23 mouse cellular contexts compared by ENCODE assay signal in genomic region chr3:61605469-61605868, GRCm38 (mm10).
"Had no signal": no experiment of that assay in that cellular context is flagged by ENCODE, and none has a peak within 500 bp of the region (broad histone marks: within the 10 kb centered on the region; RNA-seq: fewer than 3 reads in every experiment).

No protein-coding gene starts in this region.

- H3K27ac ChIP-seq: kidney, embryonic 15.5 days; liver, embryonic 15.5 days; lung, embryonic 15.5 days; midbrain, embryonic 10.5 days; midbrain, embryonic 13.5 days; neural tube, embryonic 13.5 days; stomach, embryonic 15.5 days had no signal

- H3K4me3 ChIP-seq: kidney, embryonic 15.5 days; liver, embryonic 15.5 days; lung, embryonic 15.5 days; megakaryocyte, embryonic 14.5 days; midbrain, embryonic 10.5 days; midbrain, embryonic 13.5 days; myocyte; neural tube, embryonic 13.5 days; stomach, embryonic 15.5 days had no signal

- H3K36me3 ChIP-seq: kidney, embryonic 15.5 days; liver, embryonic 15.5 days; lung, embryonic 15.5 days; midbrain, embryonic 10.5 days; midbrain, embryonic 13.5 days; neural tube, embryonic 13.5 days; stomach, embryonic 15.5 days had no signal

- ATAC-seq: intestine, embryonic 16.5 days; midbrain, embryonic 13.5 days; midbrain, embryonic 16.5 days had no signal

- H3K4me1 ChIP-seq: kidney, embryonic 15.5 days; liver, embryonic 15.5 days; lung, embryonic 15.5 days; megakaryocyte, embryonic 14.5 days; midbrain, embryonic 10.5 days; midbrain, embryonic 13.5 days; neural tube, embryonic 13.5 days; stomach, embryonic 15.5 days had no signal

- DNase-seq: kidney, adult 8-10 months; kidney, postnatal 10 days; kidney, postnatal 36 days; lung, adult 18-20 months; lung, postnatal 10 days; lung, postnatal 36 days; retina, postnatal 1 day; right cerebral cortex, postnatal 25 days; spleen, adult 18-20 months; thymus, adult 18-20 months; thymus, postnatal 36 days had no signal

- H3K4me2 ChIP-seq: kidney, embryonic 15.5 days; liver, embryonic 11.5 days; liver, embryonic 15.5 days; lung, embryonic 15.5 days; midbrain, embryonic 13.5 days; neural tube, embryonic 13.5 days; stomach, embryonic 15.5 days had no signal

- H3K9me3 ChIP-seq: kidney, embryonic 15.5 days; liver, embryonic 15.5 days; lung, embryonic 15.5 days; megakaryocyte, embryonic 14.5 days; midbrain, embryonic 10.5 days; midbrain, embryonic 13.5 days; neural tube, embryonic 13.5 days; stomach, embryonic 15.5 days had no signal

- H3K9ac ChIP-seq: kidney, embryonic 15.5 days; liver, embryonic 15.5 days; lung, embryonic 15.5 days; midbrain, embryonic 13.5 days; neural tube, embryonic 13.5 days; stomach, embryonic 15.5 days had no signal

- H3K27me3 ChIP-seq: kidney, embryonic 15.5 days; liver, embryonic 15.5 days; lung, embryonic 15.5 days; megakaryocyte, embryonic 14.5 days; midbrain, embryonic 13.5 days; neural tube, embryonic 13.5 days; stomach, embryonic 15.5 days had no signal
